Mouse (Mus musculus) lung, postnatal 10 days (tissue): ENCODE results near the gene Mindy3.
A peak's percentile ranks its signal among the peaks of the same experiment; 100 is the strongest.
"Not testable (repeated sequence)": the region's sequence is repeated elsewhere in the genome, so short reads cannot be mapped to it uniquely, and the experiment has no call there.

Experiments used
- DNase-seq: peaks from one replicate; pipeline ENCODE4 v3.0.0; 2021

Mindy3 gene

GRCm38 (mm10) chr2:12419262-12419655 lies at the start of gene Mindy3:
Mindy3 (minus strand) TSS chr2:12419470.
- peak; percentile 96 for DNase-seq

GRCm38 (mm10) chr2:12459732-12460131 lies 40.5 kb upstream of the Mindy3 start:
- no peak for DNase-seq

- DNase-seq: no peak
Observed at GRCm38 (mm10) chr2:12450108-12450507, 30.8 kb upstream of the Mindy3 start.

GRCm38 (mm10) chr2:12440120-12440519 lies 20.9 kb upstream of the Mindy3 start:
- no peak for DNase-seq

- no peak for DNase-seq
Observed at GRCm38 (mm10) chr2:12439543-12439942, 20.3 kb upstream of the Mindy3 start.

GRCm38 (mm10) chr2:12438181-12438580 lies 18.9 kb upstream of the Mindy3 start:
- DNase-seq: no peak

GRCm38 (mm10) chr2:12432055-12432454 lies 12.8 kb upstream of the Mindy3 start:
- DNase-seq: peak; percentile 31

GRCm38 (mm10) chr2:12424374-12424773 lies 5.1 kb upstream of the Mindy3 start:
- no peak for DNase-seq

GRCm38 (mm10) chr2:12423426-12423825 lies 4.2 kb upstream of the Mindy3 start:
- DNase-seq: not testable (repeated sequence)

GRCm38 (mm10) chr2:12418534-12419261 lies 572 bp downstream of the Mindy3 start:
- no peak for DNase-seq

GRCm38 (mm10) chr2:12418121-12418520 lies 1.1 kb downstream of the Mindy3 start:
- DNase-seq: peak; percentile 9

- no peak for DNase-seq
Observed at GRCm38 (mm10) chr2:12412309-12412708, 7.0 kb downstream of the Mindy3 start.

GRCm38 (mm10) chr2:12411129-12411528 lies 8.1 kb downstream of the Mindy3 start:
- no peak for DNase-seq

- DNase-seq: no peak
Observed at GRCm38 (mm10) chr2:12406737-12407136, 12.5 kb downstream of the Mindy3 start.

- no peak for DNase-seq
Observed at GRCm38 (mm10) chr2:12402469-12402868, 16.8 kb downstream of the Mindy3 start.

GRCm38 (mm10) chr2:12401137-12401536 lies 18.1 kb downstream of the Mindy3 start:
- DNase-seq: no peak

GRCm38 (mm10) chr2:12389028-12389427 lies 30.2 kb downstream of the Mindy3 start:
- peak; percentile 72 for DNase-seq

- no peak for DNase-seq
Observed at GRCm38 (mm10) chr2:12388569-12388968, 30.7 kb downstream of the Mindy3 start.

- no peak for DNase-seq
Observed at GRCm38 (mm10) chr2:12384389-12384788, 34.9 kb downstream of the Mindy3 start.

- no peak for DNase-seq
Observed at GRCm38 (mm10) chr2:12382650-12383049, 36.6 kb downstream of the Mindy3 start.

GRCm38 (mm10) chr2:12380233-12380632 lies 39.0 kb downstream of the Mindy3 start:
- DNase-seq: peak; percentile 27

GRCm38 (mm10) chr2:12378591-12378990 lies 40.7 kb downstream of the Mindy3 start:
- no peak for DNase-seq

- no peak for DNase-seq
Observed at GRCm38 (mm10) chr2:12377024-12377423, 42.2 kb downstream of the Mindy3 start.

GRCm38 (mm10) chr2:12372883-12373282 lies 46.4 kb downstream of the Mindy3 start:
- DNase-seq: no peak

GRCm38 (mm10) chr2:12371401-12371800 lies 47.9 kb downstream of the Mindy3 start:
- no peak for DNase-seq
